Mouse (Mus musculus) olfactory bulb, adult 2 months (tissue): Measurements from ENCODE around the gene Rtl1.

Experiments used
- CTCF ChIP-seq: fragments of 200-500 bp; IDR thresholded peaks from 2 replicates; pipeline ENCODE4 v1.5.1; 2012; ENCODE audit warnings: low read depth, mild to moderate bottlenecking, low read length, moderate library complexity; ENCODE audit not compliant: insufficient read depth
- POLR2A ChIP-seq: fragments of 200-500 bp; IDR thresholded peaks from 2 replicates; pipeline ENCODE4 v1.6.1; 2012; ENCODE audit warnings: mild to moderate bottlenecking, low read depth, low read length, moderate library complexity; ENCODE audit not compliant: insufficient read depth

GRCm38 (mm10) chr12:109553568-109553967, 46.6 kb downstream of the Rtl1 start:
- no peak for TF ChIP-seq POLR2A
- TF ChIP-seq CTCF: no peak
